Mouse (Mus musculus) hindbrain, embryonic 14.5 days (tissue): ENCODE results near the gene Pbx2. TPM values are rescaled to one million over a fixed set of nuclear protein-coding genes. Genes with fewer than 3 reads are reported as not detected.

ENCODE experiments used
- ATAC-seq: fragments of 200-750 bp; cut with Nextera tagmentation; 2 replicates; pipeline ENCODE4 v1.8.0; 2017; ENCODE audit warnings: moderate number of reproducible peaks, mild to moderate bottlenecking, moderate TSS enrichment, moderate library complexity; ENCODE audit not compliant: low FRiP score
- DNase-seq: peaks from one replicate; pipeline ENCODE4 v3.0.0-alpha.2; 2015; ENCODE audit warnings: low spot score
- H3K27ac ChIP-seq: fragments of 300-500 bp; sonication (generic); 2 replicates; pipeline ENCODE4 v1.5.1; 2014; ENCODE audit warnings: mild to moderate bottlenecking, moderate library complexity
- H3K27me3 ChIP-seq: fragments of 300-500 bp; sonication (generic); 2 replicates; pipeline ENCODE4 v1.6.1; 2014; ENCODE audit warnings: mild to moderate bottlenecking, low read length, mixed read lengths; ENCODE audit not compliant: control insufficient read depth, insufficient read depth
- H3K36me3 ChIP-seq: fragments of 300-500 bp; sonication (generic); replicated peaks from 2 replicates; pipeline ENCODE4 v1.6.1; 2014; ENCODE audit not compliant: control insufficient read depth, insufficient read depth
- H3K4me1 ChIP-seq: fragments of 300-500 bp; sonication (generic); replicated peaks from 2 replicates; pipeline ENCODE4 v1.6.1; 2014; ENCODE audit warnings: antibody characterized with exemption, low read length, mixed read lengths; ENCODE audit not compliant: control insufficient read depth, insufficient read depth
- H3K4me2 ChIP-seq: fragments of 300-500 bp; sonication (generic); replicated peaks from 2 replicates; pipeline ENCODE4 v1.6.1; 2014; ENCODE audit warnings: mild to moderate bottlenecking, moderate library complexity
- H3K4me3 ChIP-seq: fragments of 300-500 bp; sonication (generic); replicated peaks from 2 replicates; pipeline ENCODE4 v1.5.1; 2014; ENCODE audit warnings: mild to moderate bottlenecking, low read length
- H3K9ac ChIP-seq: fragments of 300-500 bp; sonication (generic); 2 replicates; pipeline ENCODE4 v1.6.1; 2014
- H3K9me3 ChIP-seq: fragments of 300-500 bp; sonication (generic); 2 replicates; pipeline ENCODE4 v1.6.1; 2016; ENCODE audit warnings: low read length; ENCODE audit not compliant: control insufficient read depth
- WGBS: fragments of 180-500 bp; shearing (Covaris S2); extraction: QIAGEN DNeasy Blood & Tissue Kit; methylation state at CpG from one replicate; pipeline ENCODE4 v1.1.7; 2014; 5-methylcytosine and 5-hydroxymethylcytosine counted together
- polyA plus RNA-seq: library from polyadenylated mRNA; unstranded; fragments of >200 nt; fragmentation: Nextera tagmentation; extraction: Ambion mirVana; gene quantifications from 2 replicates; pipeline ENCODE4 v1.2.1, GENCODE M21; 2014

The Pbx2 gene
- polyA plus RNA-seq, 1 experiment from 2014 or later = 10.5 TPM

- WGBS = under 1% methylated on average over 35 of the region's 35 CpGs
- Histone ChIP-seq H3K9ac (peak within 1 kb of the TSS; percentile 92), H3K4me1 (peaks cover 43% of the 10 kb centered on the region), H3K4me2 (peak within 1 kb of the TSS; percentile 76), H3K36me3 (peaks cover 16% of the 10 kb centered on the region), H3K4me3 (peak within 1 kb of the TSS; percentile 80), H3K9me3 (no peaks in the 10 kb centered on the region), H3K27ac (peak within 1 kb of the TSS; percentile 87), H3K27me3 (no peaks in the 10 kb centered on the region)
- peak; percentile 99 for DNase-seq
- peak; percentile 89 for ATAC-seq
Observed at GRCm38 (mm10) chr17:34604061-34604508, 13.0 kb downstream of the Pbx2 start, which contains the start of gene Agpat1. TSS of gene Agpat1 (plus strand) at chr17:34604262.

GRCm38 (mm10) chr17:34604511-34605237, 13.6 kb downstream of the Pbx2 start:
- H3K27ac ChIP-seq = peak overlapping the region; percentile 87
- peaks cover 43% of the 10 kb centered on the region for H3K4me1 ChIP-seq
- peak overlapping the region; percentile 80 for H3K4me3 ChIP-seq
- ATAC-seq = no peak
- DNase-seq = no peak
- H3K27me3 ChIP-seq = no peaks in the 10 kb centered on the region
- peak overlapping the region; percentile 66 for H3K4me2 ChIP-seq
- H3K9ac ChIP-seq = peak overlapping the region; percentile 92
- peaks cover 16% of the 10 kb centered on the region for H3K36me3 ChIP-seq
- H3K9me3 ChIP-seq = no peaks in the 10 kb centered on the region
- WGBS = 17% methylated on average over 24 of the region's 24 CpGs

GRCm38 (mm10) chr17:34605609-34606008, 14.5 kb downstream of the Pbx2 start:
- peak; percentile 58 for ATAC-seq
- peak overlapping the region; percentile 92 for H3K9ac ChIP-seq
- H3K4me1 ChIP-seq = peaks cover 43% of the 10 kb centered on the region
- peak; percentile 94 for DNase-seq
- H3K27ac ChIP-seq = peak overlapping the region; percentile 87
- H3K9me3 ChIP-seq = no peaks in the 10 kb centered on the region
- H3K4me2 ChIP-seq = peak overlapping the region; percentile 66
- H3K4me3 ChIP-seq = peak overlapping the region; percentile 80
- WGBS = 0% methylated on average over 28 of the region's 30 CpGs
- H3K27me3 ChIP-seq = no peaks in the 10 kb centered on the region
- H3K36me3 ChIP-seq = peaks cover 19% of the 10 kb centered on the region

GRCm38 (mm10) chr17:34606186-34607039, 15.3 kb downstream of the Pbx2 start:
- no peak for ATAC-seq
- DNase-seq = no peak
- Histone ChIP-seq H3K27ac (peak overlapping the region; percentile 87), H3K9ac (peak overlapping the region; percentile 92), H3K4me1 (peaks cover 43% of the 10 kb centered on the region), H3K9me3 (no peaks in the 10 kb centered on the region), H3K4me3 (peak overlapping the region; percentile 80), H3K36me3 (peaks cover 20% of the 10 kb centered on the region), H3K4me2 (peak overlapping the region; percentile 66), H3K27me3 (no peaks in the 10 kb centered on the region)
- 15% methylated on average over 32 of the region's 32 CpGs for WGBS

GRCm38 (mm10) chr17:34607997-34608396, 16.9 kb downstream of the Pbx2 start:
- Histone ChIP-seq H3K4me2 (no peak overlapping the region), H3K4me3 (no peak overlapping the region), H3K27me3 (no peaks in the 10 kb centered on the region), H3K27ac (no peak overlapping the region), H3K36me3 (peaks cover 36% of the 10 kb centered on the region), H3K9ac (no peak overlapping the region; the same call in 1 of the 2 replicates), H3K9me3 (no peaks in the 10 kb centered on the region), H3K4me1 (peaks cover 34% of the 10 kb centered on the region)
- no peak for DNase-seq
- no peak for ATAC-seq
- 88% methylated on average over 7 of the region's 7 CpGs for WGBS

GRCm38 (mm10) chr17:34611050-34611449, 20.0 kb downstream of the Pbx2 start:
- H3K9me3 ChIP-seq = no peaks in the 10 kb centered on the region
- WGBS = 90% methylated on average over 8 of the region's 8 CpGs
- no peak overlapping the region for H3K27ac ChIP-seq
- H3K9ac ChIP-seq = no peak overlapping the region
- peaks cover 24% of the 10 kb centered on the region for H3K4me1 ChIP-seq
- peaks cover 64% of the 10 kb centered on the region for H3K36me3 ChIP-seq
- ATAC-seq = no peak
- H3K4me2 ChIP-seq = no peak overlapping the region
- no peak for DNase-seq
- H3K4me3 ChIP-seq = no peak overlapping the region
- no peaks in the 10 kb centered on the region for H3K27me3 ChIP-seq

- Histone ChIP-seq H3K36me3 (peaks cover 72% of the 10 kb centered on the region), H3K27me3 (no peaks in the 10 kb centered on the region), H3K4me1 (peaks cover 7% of the 10 kb centered on the region; the same call in 1 of the 2 replicates), H3K9me3 (no peaks in the 10 kb centered on the region), H3K27ac (no peak overlapping the region), H3K9ac (no peak overlapping the region), H3K4me3 (no peak overlapping the region), H3K4me2 (no peak overlapping the region)
- WGBS = 88% methylated on average over 10 of the region's 11 CpGs
- ATAC-seq (no peak), DNase-seq (no peak)
Observed at GRCm38 (mm10) chr17:34613054-34613645, 22.1 kb downstream of the Pbx2 start.

- H3K36me3 ChIP-seq = peaks cover 72% of the 10 kb centered on the region
Observed at GRCm38 (mm10) chr17:34613830-34614229, 22.8 kb downstream of the Pbx2 start.

GRCm38 (mm10) chr17:34615871-34616270, 24.8 kb downstream of the Pbx2 start, which contains the start of gene Egfl8:
TSS of gene Egfl8 (minus strand) at chr17:34615971.
- peaks cover 69% of the 10 kb centered on the region for H3K36me3 ChIP-seq
- peak within 1 kb of the TSS; percentile 24; the same call in 1 of the 2 replicates for H3K9ac ChIP-seq
- H3K4me1 ChIP-seq = no peaks in the 10 kb centered on the region
- H3K4me3 ChIP-seq = no peak within 1 kb of the TSS
- WGBS = 63% methylated on average over 6 of the region's 6 CpGs
- H3K27ac ChIP-seq = peak within 1 kb of the TSS; percentile 10; the same call in 1 of the 2 replicates
- no peaks in the 10 kb centered on the region for H3K9me3 ChIP-seq
- H3K27me3 ChIP-seq = no peaks in the 10 kb centered on the region
- ATAC-seq (no peak), DNase-seq (no peak)
- H3K4me2 ChIP-seq = no peak within 1 kb of the TSS; the same call in 1 of the 2 replicates

More at GRCm38 (mm10) chr17:34613830-34614229, 22.8 kb downstream of the Pbx2 start:
- no peak overlapping the region for H3K4me2 ChIP-seq
- H3K27ac ChIP-seq = no peak overlapping the region
- no peak overlapping the region for H3K4me3 ChIP-seq
- no peak for DNase-seq
- H3K27me3 ChIP-seq = no peaks in the 10 kb centered on the region
- H3K9me3 ChIP-seq = no peaks in the 10 kb centered on the region
- H3K9ac ChIP-seq = no peak overlapping the region
- H3K4me1 ChIP-seq = 0 out of 2 replicates have a peak, but pooled peaks cover under 1% of the 10 kb centered on the region
- 89% methylated on average over 10 of the region's 10 CpGs for WGBS
- ATAC-seq = no peak
